Mouse (Mus musculus): ENCODE results near the gene Cmtm8.

The Cmtm8 gene

DNA sequence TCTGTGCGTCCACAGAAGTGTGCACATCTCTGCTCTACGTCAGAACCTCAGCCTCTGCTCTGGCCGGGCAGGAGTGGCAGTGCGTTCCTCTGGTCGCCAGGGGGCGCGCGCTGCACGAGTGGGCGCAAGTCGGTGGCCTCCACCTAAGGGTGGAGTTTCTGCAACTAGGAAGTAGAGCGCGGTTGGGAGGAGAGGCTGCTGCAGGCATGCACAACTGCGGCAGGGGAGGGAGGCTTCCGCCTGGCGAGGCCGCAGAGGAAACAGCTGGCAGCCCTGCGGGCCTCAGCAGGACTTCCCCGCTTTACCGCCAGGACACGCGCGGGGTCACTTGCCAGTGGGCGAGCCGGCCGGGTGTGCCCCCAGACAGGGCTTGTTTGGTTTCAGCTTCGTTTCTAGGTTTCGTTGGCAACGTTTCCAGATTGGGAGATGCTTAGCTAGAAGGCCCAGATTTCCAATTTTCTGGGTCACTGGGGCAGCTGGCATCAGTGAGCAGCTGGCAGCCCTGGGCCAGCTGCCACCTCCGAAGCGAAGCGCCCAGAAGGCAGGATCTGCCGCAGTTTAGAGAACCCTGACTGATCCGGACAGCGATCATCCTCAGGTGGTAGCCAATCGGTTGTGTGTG is 91.0 kb downstream of the Cmtm8 start:
- peak; percentile 93 for DNase-seq (ENCODE audit: low spot score)

DNA sequence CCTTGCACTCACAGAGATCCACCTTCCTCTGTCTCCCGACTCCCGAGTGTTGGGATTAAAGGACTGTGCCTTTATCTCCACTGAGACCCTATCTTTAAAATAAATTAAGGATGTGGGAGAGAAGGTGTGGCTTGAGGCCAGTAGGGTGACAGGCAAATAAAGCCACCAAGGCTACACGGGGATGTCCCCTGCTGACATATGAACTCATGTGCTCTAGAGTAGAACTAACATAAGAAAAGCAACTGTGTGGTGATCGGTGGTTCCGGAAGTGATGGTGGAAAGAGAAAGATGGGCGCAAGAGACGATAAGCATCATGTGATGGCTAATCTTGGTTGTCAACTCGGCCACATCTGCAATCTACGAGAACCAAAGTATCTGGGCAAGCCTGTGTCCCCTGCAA is 91.6 kb downstream of the Cmtm8 start:
- DNase-seq (ENCODE audit: low spot score): no peak

DNA sequence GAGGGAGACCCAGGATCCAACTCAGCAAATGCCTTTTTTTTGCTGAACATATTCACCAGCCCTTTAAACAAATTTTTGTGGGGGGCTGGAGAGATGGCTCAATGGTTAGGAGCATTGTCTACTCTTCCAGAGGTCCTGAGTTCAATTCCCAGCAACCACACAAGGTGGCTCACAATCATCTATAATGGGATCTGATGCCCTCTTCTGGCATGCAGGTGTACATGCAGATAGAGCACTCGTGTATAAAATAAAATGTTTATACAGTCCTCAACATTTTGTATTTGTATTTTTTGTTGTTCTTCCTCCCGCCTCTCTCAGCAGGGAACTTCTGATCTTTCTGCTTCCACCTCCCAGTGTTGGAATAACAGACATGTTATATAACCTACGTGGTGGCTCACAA is 92.4 kb downstream of the Cmtm8 start:
- DNase-seq (ENCODE audit: low spot score): no peak

DNA sequence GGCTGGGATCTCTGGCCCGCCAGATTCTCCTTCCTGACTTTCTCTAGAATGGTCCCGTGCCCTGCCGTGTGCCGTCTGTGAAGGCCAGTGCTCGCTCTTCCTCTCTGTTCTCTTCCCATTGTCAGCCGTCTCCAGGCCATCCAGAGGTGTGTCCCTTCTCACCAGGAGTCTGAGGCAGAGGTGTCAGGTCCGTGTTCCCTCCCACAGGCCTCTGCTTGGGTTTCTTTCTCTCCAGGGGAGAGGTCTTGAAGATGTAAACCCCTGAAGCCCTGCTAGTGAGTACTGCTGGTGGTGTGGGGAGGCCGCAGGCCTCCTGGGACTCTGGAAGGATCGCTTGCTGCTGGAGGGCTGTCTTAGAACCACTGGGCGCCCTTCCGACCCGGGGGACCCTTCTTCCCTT is 96.5 kb downstream of the Cmtm8 start:
- DNase-seq (ENCODE audit: low spot score): no peak

DNA sequence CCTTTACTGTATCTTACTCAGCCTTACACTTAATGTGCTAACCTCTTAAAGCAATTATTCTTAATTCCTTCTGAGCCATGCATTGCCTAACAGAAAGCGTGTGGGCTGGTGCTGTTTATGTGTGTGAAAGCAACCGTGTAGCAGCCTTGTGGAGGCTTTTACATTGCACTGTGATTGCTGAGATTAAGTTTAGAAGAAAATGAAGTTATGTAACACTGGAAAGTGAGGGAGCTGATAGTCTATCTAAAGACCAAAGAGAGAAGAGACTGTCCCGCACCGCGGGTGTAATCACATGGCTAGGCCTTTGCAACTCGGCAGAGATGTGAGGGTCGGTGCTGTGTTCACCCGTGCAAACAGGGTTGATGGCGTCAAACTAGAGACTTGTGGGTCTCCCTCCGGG is 96.9 kb downstream of the Cmtm8 start:
- DNase-seq (ENCODE audit: low spot score): no peak

DNA sequence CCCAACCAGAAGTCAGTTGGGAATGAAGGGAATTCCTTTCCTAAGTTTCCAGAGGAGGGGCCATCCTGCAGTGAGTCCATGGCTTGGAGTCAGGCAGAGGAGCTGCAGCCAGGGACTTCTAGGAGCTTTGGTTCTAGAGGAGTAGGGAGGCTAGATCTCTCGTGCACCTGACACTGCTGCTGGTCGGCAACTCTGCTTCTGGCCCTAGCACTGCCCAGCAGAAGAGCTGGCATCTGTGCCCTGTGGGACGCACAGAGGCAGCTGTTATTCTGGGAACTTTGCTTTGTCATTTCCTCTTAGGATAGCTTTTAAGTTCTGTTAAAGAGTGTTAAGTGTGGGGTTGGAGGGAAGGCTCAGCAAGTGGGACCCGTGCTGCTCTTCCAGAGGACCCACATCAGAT is 98.3 kb downstream of the Cmtm8 start:
- DNase-seq (ENCODE audit: low spot score): no peak

DNA sequence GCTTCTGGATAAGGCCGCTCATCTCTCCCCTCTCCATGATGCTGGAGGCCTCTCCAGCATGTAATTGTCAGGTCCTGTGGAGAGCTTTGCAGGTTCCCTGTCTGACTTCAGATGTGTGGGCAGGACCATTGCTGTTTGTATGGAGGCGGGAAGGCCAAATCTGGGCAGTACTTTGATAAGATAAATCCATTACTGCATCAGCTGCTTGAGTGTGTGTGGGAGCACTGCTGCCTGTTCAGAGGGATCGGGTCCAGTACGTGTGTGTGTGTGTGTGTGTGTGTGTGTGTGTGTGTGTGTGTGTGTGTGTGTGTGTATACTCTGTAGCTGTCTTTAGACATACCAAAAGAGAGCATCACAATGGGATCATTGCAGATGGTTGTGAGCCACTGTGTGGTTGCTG is 98.8 kb downstream of the Cmtm8 start:
- no peak for DNase-seq (ENCODE audit: low spot score)

DNA sequence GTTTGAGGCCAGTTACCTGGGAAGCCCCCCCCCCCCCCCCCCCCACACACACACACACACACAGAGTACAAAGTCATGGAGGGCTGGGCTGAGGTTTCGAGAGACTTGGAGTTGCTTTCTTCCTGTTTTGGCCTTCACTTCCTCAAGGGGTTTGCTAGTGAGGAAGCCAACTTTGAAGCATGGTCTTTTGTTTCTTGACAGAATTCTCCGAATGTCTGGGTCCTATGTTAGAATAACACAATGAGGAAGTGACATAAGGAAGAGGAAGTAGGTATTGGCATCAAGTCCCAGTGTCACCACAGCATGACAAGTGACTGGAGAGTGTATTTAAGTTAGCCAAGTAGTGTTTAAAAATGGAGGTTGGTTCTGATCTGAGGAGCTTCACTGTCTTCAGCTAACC is 101.2 kb downstream of the Cmtm8 start:
- DNase-seq (ENCODE audit: low spot score): no peak

DNA sequence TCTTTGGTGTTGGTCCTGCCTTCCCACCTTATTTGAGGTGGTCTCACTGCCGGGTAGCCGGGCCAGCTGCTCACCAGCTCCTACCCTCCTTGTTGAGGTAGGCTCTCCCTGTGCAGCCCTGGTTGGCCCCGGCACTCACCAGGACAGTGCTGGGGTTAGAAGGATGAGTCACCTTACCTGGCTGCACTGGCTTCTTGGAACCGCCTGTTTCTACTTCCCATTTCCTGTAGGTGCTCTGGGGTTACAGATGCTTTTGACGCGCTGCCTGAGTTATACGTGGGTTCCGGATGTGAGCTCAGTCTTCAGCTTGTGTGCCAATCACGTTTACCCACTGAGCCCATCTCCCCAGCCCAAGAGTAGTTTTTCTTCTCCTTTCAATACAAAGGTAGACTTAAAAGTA is 103.6 kb downstream of the Cmtm8 start:
- DNase-seq (ENCODE audit: low spot score): no peak
